Mouse (Mus musculus): Measurements from ENCODE around the gene Lsm3.
A peak's percentile ranks its signal among the peaks of the same experiment; 100 is the strongest.
"Not testable (repeated sequence)": the region's sequence is repeated elsewhere in the genome, so short reads cannot be mapped to it uniquely, and the experiment has no call there.

Lsm3 gene

GRCm38 (mm10) chr6:91515545-91516449 lies at the start of gene Lsm3, which contains the start of gene Xpc:
Gene Lsm3, plus strand, starts transcription at chr6:91515928.
Gene Xpc, minus strand, starts transcription at chr6:91515888.
- DNase-seq (ENCODE audit: low read depth, low spot score): peak; percentile 98

- DNase-seq (ENCODE audit: low read depth, low spot score): no peak
These were observed 48.6 kb upstream of the Lsm3 start for GRCm38 (mm10) chr6:91467106-91467505.

- no peak for DNase-seq (ENCODE audit: low read depth, low spot score)
These were observed 45.0 kb upstream of the Lsm3 start for GRCm38 (mm10) chr6:91470712-91471111.

- DNase-seq (ENCODE audit: low read depth, low spot score): not testable (repeated sequence)
These were observed 44.3 kb upstream of the Lsm3 start for GRCm38 (mm10) chr6:91471427-91471826.

- DNase-seq (ENCODE audit: low read depth, low spot score): peak; percentile 85
These were observed 43.4 kb upstream of the Lsm3 start for GRCm38 (mm10) chr6:91472319-91472718.

GRCm38 (mm10) chr6:91472868-91473804 lies 42.6 kb upstream of the Lsm3 start, which contains the start of the genes Chchd4 and Tmem43:
Gene Chchd4, minus strand, starts transcription at chr6:91473546.
Gene Tmem43, plus strand, starts transcription at chr6:91473703.
- peak; percentile 98 for DNase-seq (ENCODE audit: low read depth, low spot score)

- DNase-seq (ENCODE audit: low read depth, low spot score): no peak
These were observed 41.8 kb upstream of the Lsm3 start for GRCm38 (mm10) chr6:91473805-91474440.

GRCm38 (mm10) chr6:91474441-91475190 lies 41.1 kb upstream of the Lsm3 start:
- DNase-seq (ENCODE audit: low read depth, low spot score): no peak

- no peak for DNase-seq (ENCODE audit: low read depth, low spot score)
These were observed 39.2 kb upstream of the Lsm3 start for GRCm38 (mm10) chr6:91476541-91476940.

- no peak for DNase-seq (ENCODE audit: low read depth, low spot score)
These were observed 32.4 kb upstream of the Lsm3 start for GRCm38 (mm10) chr6:91483371-91483770.

- no peak for DNase-seq (ENCODE audit: low read depth, low spot score)
These were observed 28.8 kb upstream of the Lsm3 start for GRCm38 (mm10) chr6:91486736-91487453.

- DNase-seq (ENCODE audit: low read depth, low spot score): no peak
These were observed 27.1 kb upstream of the Lsm3 start for GRCm38 (mm10) chr6:91488496-91489212.

GRCm38 (mm10) chr6:91489872-91490271 lies 25.9 kb upstream of the Lsm3 start:
- DNase-seq (ENCODE audit: low read depth, low spot score): no peak

GRCm38 (mm10) chr6:91491004-91491403 lies 24.7 kb upstream of the Lsm3 start:
- no peak for DNase-seq (ENCODE audit: low read depth, low spot score)

- no peak for DNase-seq (ENCODE audit: low read depth, low spot score)
These were observed 22.7 kb upstream of the Lsm3 start for GRCm38 (mm10) chr6:91493053-91493452.

GRCm38 (mm10) chr6:91494526-91494925 lies 21.2 kb upstream of the Lsm3 start:
- no peak for DNase-seq (ENCODE audit: low read depth, low spot score)

GRCm38 (mm10) chr6:91503302-91503701 lies 12.4 kb upstream of the Lsm3 start:
- DNase-seq (ENCODE audit: low read depth, low spot score): no peak

GRCm38 (mm10) chr6:91506036-91506435 lies 9.7 kb upstream of the Lsm3 start:
- no peak for DNase-seq (ENCODE audit: low read depth, low spot score)

- DNase-seq (ENCODE audit: low read depth, low spot score): no peak
These were observed 7.7 kb upstream of the Lsm3 start for GRCm38 (mm10) chr6:91508041-91508440.
